Mouse (Mus musculus): ENCODE measurements around the gene Gm5901.
A peak's percentile ranks its signal among the peaks of the same experiment; 100 is the strongest.

Gene Gm5901

DNA sequence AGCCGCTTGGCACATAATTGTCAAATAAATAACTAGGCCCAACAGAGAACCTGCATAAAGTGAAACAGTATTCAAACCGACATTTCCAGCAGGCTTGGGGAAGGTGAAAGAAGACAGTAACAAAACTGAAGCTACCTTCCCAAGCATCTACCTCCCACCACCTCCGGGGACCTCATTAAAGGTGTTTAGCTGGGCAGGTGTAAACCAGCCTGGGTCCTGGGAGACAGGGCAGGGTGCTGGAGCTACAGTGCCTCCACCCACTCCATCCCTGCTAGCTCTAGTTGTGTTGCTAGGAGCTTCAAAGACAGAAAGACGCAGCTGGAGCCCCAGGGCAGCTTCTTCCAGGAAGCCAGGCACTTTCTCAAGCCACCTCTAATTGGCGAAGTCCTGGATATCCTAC is 29.4 kb downstream of the Gm5901 start, which contains the start of gene Cnga4:
TSS of gene Cnga4 (plus strand) at position 301 of the 400 bp plus-strand sequence.
- no peak for DNase-seq (ENCODE audit: low spot score)

DNA sequence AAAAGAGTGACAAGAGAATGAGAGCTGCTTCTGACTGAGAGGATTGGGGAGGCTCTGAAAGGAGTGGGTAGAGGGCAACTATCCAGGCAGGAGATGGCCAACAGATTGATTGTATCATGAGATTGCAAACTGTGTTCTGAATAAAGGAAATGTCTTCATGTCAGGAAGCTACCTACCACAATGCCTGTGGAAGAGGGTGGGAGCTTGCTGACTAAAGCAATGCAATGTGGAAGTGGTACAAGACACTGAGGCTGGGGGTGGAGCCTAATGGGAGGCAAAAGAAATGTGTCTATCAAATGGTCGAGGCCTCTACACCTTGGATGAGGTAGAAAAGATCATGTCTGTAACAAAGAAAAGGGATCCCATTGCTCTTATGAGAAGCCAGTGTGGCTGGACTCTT is 31.5 kb downstream of the Gm5901 start:
- DNase-seq (ENCODE audit: low spot score), result no peak

GRCm38 (mm10) chr7:105411874-105412632 is 37.2 kb downstream of the Gm5901 start:
- peak; percentile 88 for DNase-seq (ENCODE audit: low spot score)

DNA sequence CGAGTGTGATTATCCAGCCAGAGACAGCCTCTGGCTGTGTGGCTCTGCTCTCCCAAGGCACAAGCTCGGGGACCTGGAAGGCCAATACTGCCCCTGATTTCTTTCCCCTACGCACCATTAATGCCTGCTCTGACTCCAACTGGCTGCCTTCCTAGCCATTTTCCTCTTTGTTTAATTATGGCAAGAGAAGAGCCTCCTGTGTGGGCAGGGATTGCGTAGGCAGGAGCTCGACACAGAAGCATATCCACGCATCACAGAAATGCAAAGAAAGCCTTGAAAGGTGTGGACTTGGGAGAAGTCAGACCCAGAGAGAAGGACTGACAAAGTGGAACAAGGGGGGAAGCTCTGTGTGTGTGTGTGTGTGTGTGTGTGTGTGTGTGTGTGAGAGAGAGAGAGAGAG is 39.5 kb downstream of the Gm5901 start:
- DNase-seq (ENCODE audit: low spot score), result no peak

DNA sequence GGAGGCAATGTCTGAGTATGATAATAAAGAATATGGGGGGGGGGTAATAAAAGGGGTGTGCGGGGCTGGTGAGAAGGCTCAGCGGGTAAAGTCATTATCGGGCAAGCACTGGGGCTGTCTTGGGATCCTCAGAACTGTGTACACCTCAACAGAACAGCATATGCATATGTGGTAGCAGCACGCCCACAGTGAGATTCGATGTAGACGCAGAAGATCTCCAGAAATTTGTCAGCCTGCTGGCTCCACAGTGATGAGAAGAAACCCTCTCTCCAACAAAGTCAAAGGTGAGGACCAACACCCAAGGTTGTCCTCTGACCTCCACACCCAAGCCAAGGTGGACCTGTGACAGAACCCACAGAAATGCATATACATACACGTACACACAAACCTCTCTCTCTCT is 41.7 kb downstream of the Gm5901 start:
- DNase-seq (ENCODE audit: low spot score), result no peak

GRCm38 (mm10) chr7:105418106-105418505 is 43.3 kb downstream of the Gm5901 start:
- DNase-seq (ENCODE audit: low spot score), result no peak

GRCm38 (mm10) chr7:105420903-105421302 is 46.1 kb downstream of the Gm5901 start:
- no peak for DNase-seq (ENCODE audit: low spot score)

GRCm38 (mm10) chr7:105424368-105424767 is 49.5 kb downstream of the Gm5901 start:
- DNase-seq (ENCODE audit: low spot score), result no peak

GRCm38 (mm10) chr7:105425424-105426043 is 50.7 kb downstream of the Gm5901 start, which contains the start of gene Cckbr:
Gene Cckbr, plus strand, starts transcription at chr7:105425731.
- peak; percentile 51 for DNase-seq (ENCODE audit: low spot score)

DNA sequence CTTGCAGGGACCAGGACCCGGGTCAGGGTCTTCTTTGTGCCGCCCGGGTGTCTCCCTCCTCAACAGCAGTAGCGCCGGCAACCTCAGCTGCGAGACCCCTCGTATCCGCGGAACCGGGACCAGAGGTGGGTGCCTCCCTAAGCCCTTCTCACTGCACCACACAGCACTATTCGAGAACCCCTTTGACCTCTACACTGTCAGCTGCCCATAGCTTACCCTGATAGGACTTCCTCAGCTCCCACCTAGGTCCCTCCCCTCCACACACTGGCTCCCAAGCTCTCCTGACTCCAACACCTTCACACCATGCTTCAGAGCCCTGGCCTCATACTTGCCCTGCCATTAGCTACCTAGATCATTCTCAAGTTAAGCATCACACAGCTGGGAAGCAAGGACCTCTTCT is 51.2 kb downstream of the Gm5901 start:
- DNase-seq (ENCODE audit: low spot score), result no peak
